Mouse (Mus musculus): ENCODE results near the gene Akp3. TPM values are rescaled to one million over a fixed set of nuclear protein-coding genes. Genes with fewer than 3 reads are reported as not detected.

The Akp3 gene
- polyA plus RNA-seq, 2 experiments, result not detected

GRCm38 (mm10) chr1:87106536-87106935 is 18.2 kb upstream of the Akp3 start:
- Histone ChIP-seq H3K4me3 (ENCODE audit: insufficient read depth in 1 of 2, low read depth in 2 of 2, low read length in 2 of 2) (no peak overlapping the region), H3K9me3 (ENCODE audit: control insufficient read depth, low read length) (no peaks in the 10 kb centered on the region), H3K36me3 (replicated peaks; ENCODE audit: control insufficient read depth, insufficient read depth, low read depth) (no peaks in the 10 kb centered on the region), H3K4me2 (ENCODE audit: low read depth) (no peak overlapping the region), H3K27ac (no peak overlapping the region), H3K4me1 (replicated peaks; ENCODE audit: control insufficient read depth in 2 of 2, insufficient read depth in 2 of 2, low read length in 1 of 2) (no peaks in the 10 kb centered on the region), H3K9ac (replicated peaks) (no peak overlapping the region), H3K27me3 (ENCODE audit: control insufficient read depth, insufficient read depth, low read length) (no peaks in the 10 kb centered on the region)
- ATAC-seq (ENCODE audit: insufficient read depth), result no peak
- TF ChIP-seq EP300 (IDR thresholded peaks at IDR 0.05; ENCODE audit: low read depth) (no peak), CTCF (IDR thresholded peaks at IDR 0.05; ENCODE audit: low read depth) (no peak)
- DNase-seq (ENCODE audit: low read depth in 3 of 3, low spot score in 3 of 3), result no peak
- 54% methylated on average over 8 of the region's 8 CpGs for WGBS (ENCODE audit: insufficient replicate concordance)

DNA sequence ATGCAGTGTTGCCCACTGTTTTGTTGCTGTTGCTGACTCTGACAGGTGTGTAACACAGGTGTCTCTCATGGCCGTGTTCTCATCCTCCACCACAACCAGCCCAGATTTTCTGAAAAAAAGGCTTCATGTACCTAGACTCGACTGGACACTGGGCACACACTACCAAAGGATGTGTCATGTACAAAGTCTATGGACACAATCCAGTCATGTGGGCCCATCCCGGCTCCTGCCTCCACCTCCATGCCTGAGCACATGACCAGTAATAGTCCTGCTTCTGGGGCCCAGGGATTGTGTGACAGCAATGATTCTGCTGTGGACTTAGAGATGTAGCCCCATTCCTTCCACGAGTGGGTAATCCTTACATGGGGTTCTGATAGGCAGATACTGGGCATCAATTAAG is 16.2 kb upstream of the Akp3 start:
- Histone ChIP-seq H3K4me1 (replicated peaks; ENCODE audit: control insufficient read depth in 2 of 2, insufficient read depth in 2 of 2, low read length in 1 of 2) (no peaks in the 10 kb centered on the region), H3K9me3 (ENCODE audit: control insufficient read depth, low read length) (no peaks in the 10 kb centered on the region), H3K27me3 (ENCODE audit: control insufficient read depth, insufficient read depth, low read length) (no peaks in the 10 kb centered on the region), H3K4me3 (ENCODE audit: insufficient read depth in 1 of 2, low read depth in 2 of 2, low read length in 2 of 2) (no peak overlapping the region), H3K4me2 (ENCODE audit: low read depth) (no peak overlapping the region), H3K27ac (no peak overlapping the region), H3K9ac (replicated peaks) (no peak overlapping the region), H3K36me3 (replicated peaks; ENCODE audit: control insufficient read depth, insufficient read depth, low read depth) (no peaks in the 10 kb centered on the region)
- TF ChIP-seq CTCF (IDR thresholded peaks at IDR 0.05; ENCODE audit: low read depth) (no peak), EP300 (IDR thresholded peaks at IDR 0.05; ENCODE audit: low read depth) (no peak)
- ATAC-seq (ENCODE audit: insufficient read depth), result no peak
- WGBS (ENCODE audit: insufficient replicate concordance), result 52% methylated on average over 4 of the region's 4 CpGs
- DNase-seq (ENCODE audit: low read depth in 3 of 3, low spot score in 3 of 3), result no peak

DNA sequence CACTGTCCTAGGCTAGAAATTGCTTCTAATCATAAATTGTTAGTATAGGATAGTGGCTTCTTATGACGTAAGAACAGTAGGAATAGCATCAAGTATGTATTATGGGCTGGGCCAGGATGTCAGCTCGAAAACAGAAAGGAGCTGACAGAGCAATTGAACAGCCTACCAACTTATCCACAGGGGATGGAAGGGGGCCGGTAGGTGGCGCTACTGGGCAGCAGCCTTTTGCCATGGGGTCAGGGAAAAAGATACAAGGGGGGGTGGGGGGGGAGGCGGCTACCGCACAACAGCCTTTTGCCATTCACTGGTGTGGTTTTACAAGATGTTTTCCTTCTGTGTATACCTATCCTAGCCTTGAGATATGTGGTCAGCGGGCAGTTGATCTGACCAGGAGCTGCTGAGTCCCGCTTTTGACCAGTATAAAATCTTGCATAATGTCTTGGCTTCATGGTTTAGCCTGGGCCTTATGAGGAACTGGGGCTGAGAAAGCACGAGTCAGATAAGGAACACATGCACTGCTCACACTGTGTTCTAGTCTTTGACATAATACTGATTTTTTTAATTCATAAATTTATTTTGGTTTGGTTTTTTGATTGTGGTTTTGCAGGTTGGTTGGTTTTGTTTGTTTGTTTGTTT is 12.9 kb upstream of the Akp3 start:
- H3K9ac ChIP-seq (replicated peaks), result no peak overlapping the region
- H3K4me1 ChIP-seq (replicated peaks; ENCODE audit: control insufficient read depth in 2 of 2, insufficient read depth in 2 of 2, low read length in 1 of 2), result no peaks in the 10 kb centered on the region
- ATAC-seq (ENCODE audit: insufficient read depth) (no peak), DNase-seq (ENCODE audit: low read depth in 3 of 3, low spot score in 3 of 3) (no peak)
- no peaks in the 10 kb centered on the region for H3K27me3 ChIP-seq (ENCODE audit: control insufficient read depth, insufficient read depth, low read length)
- no peak overlapping the region for H3K4me2 ChIP-seq (ENCODE audit: low read depth)
- TF ChIP-seq CTCF (IDR thresholded peaks at IDR 0.05; ENCODE audit: low read depth) (peak; percentile 55), EP300 (IDR thresholded peaks at IDR 0.05; ENCODE audit: low read depth) (no peak)
- no peak overlapping the region for H3K27ac ChIP-seq
- no peaks in the 10 kb centered on the region for H3K36me3 ChIP-seq (replicated peaks; ENCODE audit: control insufficient read depth, insufficient read depth, low read depth)
- H3K9me3 ChIP-seq (ENCODE audit: control insufficient read depth, low read length), result no peaks in the 10 kb centered on the region
- WGBS (ENCODE audit: insufficient replicate concordance), result 28% methylated on average over 9 of the region's 9 CpGs
- no peak overlapping the region for H3K4me3 ChIP-seq (ENCODE audit: insufficient read depth in 1 of 2, low read depth in 2 of 2, low read length in 2 of 2)

- DNase-seq (ENCODE audit: low read depth in 3 of 3, low spot score in 3 of 3), result no peak
- TF ChIP-seq CTCF (IDR thresholded peaks at IDR 0.05; ENCODE audit: low read depth), result no peak
- no peak for TF ChIP-seq EP300 (IDR thresholded peaks at IDR 0.05; ENCODE audit: low read depth)
- no peaks in the 10 kb centered on the region for H3K27me3 ChIP-seq (ENCODE audit: control insufficient read depth, insufficient read depth, low read length)
- 38% methylated on average over 1 of the region's 1 CpGs for WGBS (ENCODE audit: insufficient replicate concordance)
- H3K9me3 ChIP-seq (ENCODE audit: control insufficient read depth, low read length), result no peaks in the 10 kb centered on the region
- no peaks in the 10 kb centered on the region for H3K4me1 ChIP-seq (replicated peaks; ENCODE audit: control insufficient read depth in 2 of 2, insufficient read depth in 2 of 2, low read length in 1 of 2)
- H3K4me3 ChIP-seq (ENCODE audit: insufficient read depth in 1 of 2, low read depth in 2 of 2, low read length in 2 of 2), result no peak overlapping the region
- no peak overlapping the region for H3K27ac ChIP-seq
- no peaks in the 10 kb centered on the region for H3K36me3 ChIP-seq (replicated peaks; ENCODE audit: control insufficient read depth, insufficient read depth, low read depth)
- H3K4me2 ChIP-seq (ENCODE audit: low read depth), result no peak overlapping the region
- no peak overlapping the region for H3K9ac ChIP-seq (replicated peaks)
- ATAC-seq (ENCODE audit: insufficient read depth), result no peak
Observed at GRCm38 (mm10) chr1:87114784-87115183, 10.0 kb upstream of the Akp3 start.

DNA sequence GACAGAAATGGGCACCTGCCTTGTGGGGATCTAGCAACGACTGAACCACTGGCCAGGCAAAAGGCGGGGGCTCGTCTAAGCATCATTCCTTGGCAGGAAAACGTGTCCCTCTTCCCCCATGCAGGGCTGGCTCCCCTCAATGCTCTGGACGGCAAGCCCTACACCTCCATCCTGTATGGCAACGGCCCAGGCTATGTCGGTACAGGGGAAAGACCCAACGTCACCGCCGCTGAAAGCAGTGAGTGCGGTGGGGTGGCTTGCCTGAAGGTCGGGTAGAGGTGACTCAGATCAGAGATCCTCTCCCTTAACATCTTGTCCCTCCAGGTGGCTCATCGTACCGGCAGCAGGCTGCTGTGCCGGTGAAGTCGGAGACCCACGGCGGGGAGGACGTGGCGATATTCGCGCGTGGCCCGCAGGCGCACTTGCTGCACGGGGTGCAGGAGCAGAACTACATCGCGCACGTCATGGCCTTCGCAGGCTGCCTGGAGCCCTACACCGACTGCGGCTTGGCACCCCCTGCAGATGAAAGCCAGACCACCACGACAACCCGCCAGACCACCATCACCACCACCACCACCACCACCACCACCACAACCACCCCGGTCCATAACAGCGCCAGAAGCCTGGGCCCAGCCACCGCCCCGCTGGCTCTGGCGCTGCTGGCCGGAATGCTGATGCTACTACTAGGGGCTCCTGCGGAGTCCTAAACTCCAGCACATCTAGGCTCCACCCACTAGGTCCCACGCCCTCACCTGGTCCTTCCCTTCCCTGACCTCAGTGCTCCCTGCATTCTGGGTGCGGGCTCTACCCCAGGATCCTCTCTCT is 2.6 kb downstream of the Akp3 start:
- H3K9ac ChIP-seq (replicated peaks), result no peak overlapping the region
- no peaks in the 10 kb centered on the region for H3K9me3 ChIP-seq (ENCODE audit: control insufficient read depth, low read length)
- H3K4me2 ChIP-seq (ENCODE audit: low read depth), result no peak overlapping the region
- H3K4me1 ChIP-seq (replicated peaks; ENCODE audit: control insufficient read depth in 2 of 2, insufficient read depth in 2 of 2, low read length in 1 of 2), result no peaks in the 10 kb centered on the region
- H3K4me3 ChIP-seq (ENCODE audit: insufficient read depth in 1 of 2, low read depth in 2 of 2, low read length in 2 of 2), result no peak overlapping the region
- no peaks in the 10 kb centered on the region for H3K36me3 ChIP-seq (replicated peaks; ENCODE audit: control insufficient read depth, insufficient read depth, low read depth)
- no peak overlapping the region for H3K27ac ChIP-seq
- ATAC-seq (ENCODE audit: insufficient read depth) (no peak), DNase-seq (ENCODE audit: low read depth in 3 of 3, low spot score in 3 of 3) (no peak)
- WGBS (ENCODE audit: insufficient replicate concordance), result 11% methylated on average over 43 of the region's 43 CpGs
- H3K27me3 ChIP-seq (ENCODE audit: control insufficient read depth, insufficient read depth, low read length), result peaks cover 19% of the 10 kb centered on the region
- TF ChIP-seq CTCF (IDR thresholded peaks at IDR 0.05; ENCODE audit: low read depth) (no peak), EP300 (IDR thresholded peaks at IDR 0.05; ENCODE audit: low read depth) (no peak)

Measured in liver, embryonic 14.5 days (tissue).